Mouse (Mus musculus) lung, embryonic 16.5 days (tissue): Measurements from ENCODE around the gene Zdhhc9. TPM values are rescaled to one million over a fixed set of nuclear protein-coding genes. Genes with fewer than 3 reads are reported as not detected.

Experiments used
- ATAC-seq: fragments of 200-750 bp; cut with Nextera tagmentation; 2 replicates; pipeline ENCODE4 v1.8.0; 2017; ENCODE audit warnings: low read depth, mild to moderate bottlenecking, moderate library complexity
- H3K27ac ChIP-seq: fragments of 300-500 bp; sonication (generic); 2 replicates; pipeline ENCODE4 v1.5.1; 2014; ENCODE audit warnings: mild to moderate bottlenecking, control low read depth, low read length
- H3K27me3 ChIP-seq: fragments of 300-500 bp; sonication (generic); 2 replicates; pipeline ENCODE4 v1.6.1; 2014; ENCODE audit warnings: low read depth, low read length, mixed read lengths; ENCODE audit not compliant: control insufficient read depth, insufficient read depth
- H3K36me3 ChIP-seq: fragments of 300-500 bp; sonication (generic); 2 replicates; pipeline ENCODE4 v1.6.1; 2014; ENCODE audit warnings: low read length; ENCODE audit not compliant: control insufficient read depth, insufficient read depth
- H3K4me1 ChIP-seq: fragments of 300-500 bp; sonication (generic); replicated peaks from 2 replicates; pipeline ENCODE4 v1.6.1; 2014; ENCODE audit warnings: low read length, mixed read lengths; ENCODE audit not compliant: control insufficient read depth, insufficient read depth
- H3K4me2 ChIP-seq: fragments of 300-500 bp; sonication (generic); 2 replicates; pipeline ENCODE4 v1.6.1; 2014; ENCODE audit warnings: low read depth, low read length, control low read depth
- H3K4me3 ChIP-seq: fragments of 300-500 bp; sonication (generic); 2 replicates; pipeline ENCODE4 v1.5.1; 2014; ENCODE audit warnings: mild to moderate bottlenecking, low read length, control low read depth
- H3K9ac ChIP-seq: fragments of 300-500 bp; sonication (generic); 2 replicates; pipeline ENCODE4 v1.6.1; 2014; ENCODE audit warnings: low read length, control low read depth
- H3K9me3 ChIP-seq: fragments of 300-500 bp; sonication (generic); 2 replicates; pipeline ENCODE4 v1.6.1; 2016; ENCODE audit warnings: low read length; ENCODE audit not compliant: control insufficient read depth
- WGBS: fragments of 180-500 bp; shearing (Covaris S2); extraction: QIAGEN DNeasy Blood & Tissue Kit; methylation state at CpG from one replicate; pipeline ENCODE4 v1.1.7; 2014; 5-methylcytosine and 5-hydroxymethylcytosine counted together
- polyA plus RNA-seq: library from polyadenylated mRNA; unstranded; fragments of >200 nt; fragmentation: Nextera tagmentation; extraction: Ambion mirVana; gene quantifications from 2 replicates; pipeline ENCODE4 v1.2.1, GENCODE M21; 2015

Gene Zdhhc9
- polyA plus RNA-seq, 1 experiment from 2014 or later: 2.9 TPM

GRCm38 (mm10) chrX:48153949-48154348 is 54.7 kb downstream of the Zdhhc9 start:
- Histone ChIP-seq H3K27me3 (no peaks in the 10 kb centered on the region), H3K4me3 (no peak overlapping the region), H3K4me1 (no peaks in the 10 kb centered on the region), H3K9me3 (no peaks in the 10 kb centered on the region), H3K9ac (no peak overlapping the region), H3K36me3 (no peaks in the 10 kb centered on the region), H3K27ac (no peak overlapping the region), H3K4me2 (no peak overlapping the region)
- WGBS: 75% methylated on average over 2 of the region's 2 CpGs
- ATAC-seq: no peak

DNA sequence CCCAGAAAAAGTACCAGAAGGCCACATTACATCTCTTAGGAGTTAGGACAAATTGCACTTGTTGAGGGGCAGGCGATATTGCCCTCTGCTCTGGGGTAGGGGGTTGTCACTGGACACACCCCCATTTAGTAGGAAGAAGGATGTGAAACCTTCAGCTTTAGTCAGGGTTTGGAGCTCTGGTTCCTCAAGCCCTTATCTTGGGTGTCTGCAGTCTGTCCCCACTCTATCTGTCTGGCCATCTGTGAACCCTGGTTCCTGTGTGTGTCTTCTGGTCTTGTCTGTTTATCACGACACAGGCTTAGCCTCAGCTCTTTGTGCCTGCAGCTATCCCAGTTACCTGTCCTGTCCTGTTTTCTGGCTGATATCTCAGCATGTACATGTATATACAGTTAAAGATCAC is 55.3 kb downstream of the Zdhhc9 start:
- Histone ChIP-seq H3K9ac (no peak overlapping the region), H3K27ac (no peak overlapping the region), H3K4me1 (no peaks in the 10 kb centered on the region), H3K4me2 (no peak overlapping the region), H3K9me3 (no peaks in the 10 kb centered on the region), H3K4me3 (no peak overlapping the region), H3K27me3 (no peaks in the 10 kb centered on the region), H3K36me3 (no peaks in the 10 kb centered on the region)
- 0 out of 2 replicates have a peak, but pooled peaks have one; percentile 10 for ATAC-seq
- WGBS: 70% methylated on average over 2 of the region's 2 CpGs

DNA sequence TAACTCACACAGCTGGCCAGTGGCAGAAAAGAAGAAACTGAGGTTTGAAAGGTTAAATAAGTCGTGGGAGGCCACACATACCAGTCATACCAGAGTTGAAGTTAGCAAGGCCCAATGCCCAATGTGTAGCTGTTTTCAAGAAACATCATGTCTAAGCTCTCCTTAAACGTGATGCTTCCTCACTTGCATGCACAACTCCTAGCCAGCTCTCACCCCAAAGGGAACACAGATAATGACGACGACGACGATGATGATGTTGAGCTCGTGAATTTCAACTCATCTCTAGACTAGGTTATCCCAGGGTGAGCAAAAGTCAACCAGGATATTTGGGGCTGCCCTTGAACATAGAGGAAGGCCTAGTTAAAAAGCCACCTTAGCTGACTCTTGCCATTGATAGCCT is 56.6 kb downstream of the Zdhhc9 start:
- H3K36me3 ChIP-seq: no peaks in the 10 kb centered on the region
- no peaks in the 10 kb centered on the region for H3K27me3 ChIP-seq
- no peaks in the 10 kb centered on the region for H3K9me3 ChIP-seq
- no peak overlapping the region for H3K27ac ChIP-seq
- no peaks in the 10 kb centered on the region for H3K4me1 ChIP-seq
- H3K9ac ChIP-seq: no peak overlapping the region
- 65% methylated on average over 7 of the region's 7 CpGs for WGBS
- ATAC-seq: no peak
- no peak overlapping the region for H3K4me2 ChIP-seq
- no peak overlapping the region for H3K4me3 ChIP-seq

DNA sequence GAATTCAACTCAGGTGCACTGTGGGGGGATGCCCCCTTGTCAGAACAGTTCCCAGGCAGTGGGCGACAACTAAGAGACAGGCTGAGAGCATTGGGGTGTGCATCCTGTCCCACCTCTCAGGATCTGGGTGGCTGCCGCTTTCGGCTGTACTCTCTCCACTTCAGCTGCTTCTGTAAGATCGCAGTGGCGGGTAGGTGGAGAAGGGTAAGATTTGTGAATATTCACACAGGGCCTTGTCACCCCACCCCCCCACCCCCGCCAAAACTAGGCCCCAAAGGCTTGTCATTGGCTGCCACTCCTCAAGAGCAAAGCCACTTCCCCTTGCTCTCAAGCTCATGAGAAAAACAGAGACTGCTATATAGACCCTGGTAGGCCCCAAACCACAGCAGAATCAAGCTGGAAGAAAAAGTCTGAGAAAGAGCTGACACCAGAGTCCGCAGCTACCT is 60.9 kb downstream of the Zdhhc9 start:
- Histone ChIP-seq H3K27ac (no peak overlapping the region), H3K9me3 (no peaks in the 10 kb centered on the region), H3K4me1 (no peaks in the 10 kb centered on the region), H3K27me3 (no peaks in the 10 kb centered on the region), H3K9ac (no peak overlapping the region), H3K4me2 (no peak overlapping the region), H3K36me3 (no peaks in the 10 kb centered on the region), H3K4me3 (no peak overlapping the region)
- WGBS: 64% methylated on average over 7 of the region's 7 CpGs
- no peak for ATAC-seq

DNA sequence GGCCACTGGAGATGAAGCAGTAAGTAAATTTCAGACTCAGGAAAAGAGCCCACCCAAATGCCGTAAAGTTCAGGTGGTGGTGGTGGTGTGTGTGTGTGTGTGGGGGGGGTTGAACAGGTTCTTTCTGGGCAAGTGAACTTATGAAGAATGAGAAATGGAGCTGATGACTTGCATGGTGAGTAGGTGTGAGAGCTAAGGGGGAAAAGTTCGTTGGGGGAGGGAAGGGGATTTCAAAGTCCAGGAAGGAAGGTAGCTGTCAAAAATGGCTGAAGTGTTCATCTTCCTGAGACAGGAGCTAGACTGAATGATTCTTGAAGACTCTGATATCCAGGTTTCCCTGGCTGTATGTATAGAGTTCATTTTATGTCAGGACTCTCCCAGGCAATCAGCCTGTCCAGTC is 61.5 kb downstream of the Zdhhc9 start:
- no peaks in the 10 kb centered on the region for H3K4me1 ChIP-seq
- H3K4me3 ChIP-seq: no peak overlapping the region
- no peaks in the 10 kb centered on the region for H3K27me3 ChIP-seq
- ATAC-seq: no peak
- no peak overlapping the region for H3K27ac ChIP-seq
- H3K36me3 ChIP-seq: no peaks in the 10 kb centered on the region
- H3K4me2 ChIP-seq: no peak overlapping the region
- H3K9me3 ChIP-seq: no peaks in the 10 kb centered on the region
- WGBS: 62% methylated on average over 2 of the region's 2 CpGs
- H3K9ac ChIP-seq: no peak overlapping the region

DNA sequence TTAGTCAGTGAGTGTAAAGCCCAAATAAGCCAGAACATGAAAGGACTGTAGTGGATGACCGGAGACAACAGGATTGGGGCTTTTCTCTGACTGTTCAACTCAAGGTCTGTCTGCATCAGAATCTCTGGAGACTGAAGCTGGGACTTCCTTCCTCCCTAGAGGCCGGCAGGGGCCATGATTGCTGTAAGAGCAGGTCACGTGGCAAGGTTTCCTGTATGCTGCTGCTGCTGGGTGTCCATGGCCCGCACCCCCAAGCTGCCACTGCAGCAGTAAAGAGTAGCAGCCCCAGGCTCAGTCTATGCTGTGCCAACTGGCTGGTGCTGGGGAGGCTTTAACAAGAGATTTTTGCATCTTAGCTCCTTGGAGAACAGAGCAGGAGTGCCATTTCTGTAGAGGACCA is 62.4 kb downstream of the Zdhhc9 start, which contains the start of gene Sash3:
Sash3 (plus strand) TSS at position 175 of the 400 bp plus-strand sequence.
- no peak within 1 kb of the TSS for H3K4me2 ChIP-seq
- no peaks in the 10 kb centered on the region for H3K9me3 ChIP-seq
- no peak within 1 kb of the TSS for H3K9ac ChIP-seq
- no peak for ATAC-seq
- H3K4me3 ChIP-seq: no peak within 1 kb of the TSS
- WGBS: 70% methylated on average over 4 of the region's 4 CpGs
- no peaks in the 10 kb centered on the region for H3K27me3 ChIP-seq
- H3K36me3 ChIP-seq: no peaks in the 10 kb centered on the region
- H3K27ac ChIP-seq: no peak within 1 kb of the TSS
- H3K4me1 ChIP-seq: no peaks in the 10 kb centered on the region; the same call in 1 of the 2 replicates

GRCm38 (mm10) chrX:48143415-48144335 is 65.0 kb downstream of the Zdhhc9 start:
- Histone ChIP-seq H3K4me1 (peaks cover 3% of the 10 kb centered on the region; the same call in 1 of the 2 replicates), H3K9me3 (no peaks in the 10 kb centered on the region), H3K27me3 (no peaks in the 10 kb centered on the region), H3K27ac (peak overlapping the region; percentile 16; the same call in 1 of the 2 replicates), H3K4me2 (peak overlapping the region; percentile 51), H3K9ac (peak overlapping the region; percentile 38), H3K36me3 (no peaks in the 10 kb centered on the region), H3K4me3 (peak overlapping the region; percentile 31)
- ATAC-seq: peak; percentile 59
- WGBS: 45% methylated on average over 26 of the region's 26 CpGs

- H3K4me1 ChIP-seq: peaks cover 3% of the 10 kb centered on the region; the same call in 1 of the 2 replicates
- H3K27me3 ChIP-seq: no peaks in the 10 kb centered on the region
- ATAC-seq: no peak
- H3K9me3 ChIP-seq: no peaks in the 10 kb centered on the region
- H3K36me3 ChIP-seq: no peaks in the 10 kb centered on the region
- 70% methylated on average over 6 of the region's 6 CpGs for WGBS
- H3K4me3 ChIP-seq: no peak overlapping the region
- H3K9ac ChIP-seq: no peak overlapping the region
- H3K4me2 ChIP-seq: no peak overlapping the region
- no peak overlapping the region for H3K27ac ChIP-seq
Observed at GRCm38 (mm10) chrX:48141481-48141880, 67.2 kb downstream of the Zdhhc9 start.

- H3K9ac ChIP-seq: no peak overlapping the region
- H3K4me3 ChIP-seq: no peak overlapping the region
- H3K27ac ChIP-seq: peak overlapping the region; percentile 13; the same call in 1 of the 2 replicates
- H3K4me1 ChIP-seq: peaks cover 3% of the 10 kb centered on the region; the same call in 1 of the 2 replicates
- no peaks in the 10 kb centered on the region for H3K9me3 ChIP-seq
- H3K27me3 ChIP-seq: no peaks in the 10 kb centered on the region
- ATAC-seq: peak; percentile 45; the same call in 1 of the 2 replicates
- H3K36me3 ChIP-seq: no peaks in the 10 kb centered on the region
- H3K4me2 ChIP-seq: no peak overlapping the region
- WGBS: 30% methylated on average over 3 of the region's 3 CpGs
Observed at GRCm38 (mm10) chrX:48140286-48140877, 68.3 kb downstream of the Zdhhc9 start.
